Mouse (Mus musculus) MEL-GATA-1-ER (cell line): ENCODE results near the gene Tgfbr3l.

Experiments
- DNase-seq: peaks from one replicate; pipeline ENCODE4 v3.0.0-alpha.2; 2012; ENCODE audit warnings: low read depth; ENCODE audit errors: extremely low read depth

Tgfbr3l gene

DNA sequence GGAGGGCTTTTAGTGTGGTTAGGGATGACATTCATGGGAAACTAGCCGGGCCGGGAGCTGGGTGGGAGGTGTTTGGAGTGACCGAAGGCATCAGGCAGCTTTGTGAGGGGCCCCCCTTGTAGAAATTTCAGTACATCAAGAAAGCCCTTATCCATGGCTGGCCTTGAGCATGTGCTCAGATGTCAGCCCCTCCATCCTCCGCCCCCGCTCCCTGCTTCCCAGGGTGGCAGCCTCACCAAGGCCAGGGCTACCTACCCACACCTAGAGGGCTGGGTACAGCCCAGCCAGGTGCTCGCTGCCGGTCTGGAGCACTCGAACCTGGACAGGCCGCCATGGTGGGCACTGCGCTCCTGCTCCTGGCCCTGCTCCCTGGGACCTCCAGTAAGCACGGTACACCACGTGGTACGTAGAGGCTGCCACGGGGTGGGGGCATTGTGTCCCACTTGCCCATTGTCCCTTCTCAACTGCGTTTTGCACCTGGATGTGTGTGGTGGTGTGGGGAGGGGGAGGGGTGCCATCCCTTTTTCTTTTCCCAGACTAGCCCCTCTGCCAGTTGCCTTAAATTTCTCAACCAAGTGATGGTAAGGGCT is at the start of gene Tgfbr3l:
Gene Tgfbr3l (plus strand): TSS at position 264 of the 590 bp plus-strand sequence.
- no peak for DNase-seq

DNA sequence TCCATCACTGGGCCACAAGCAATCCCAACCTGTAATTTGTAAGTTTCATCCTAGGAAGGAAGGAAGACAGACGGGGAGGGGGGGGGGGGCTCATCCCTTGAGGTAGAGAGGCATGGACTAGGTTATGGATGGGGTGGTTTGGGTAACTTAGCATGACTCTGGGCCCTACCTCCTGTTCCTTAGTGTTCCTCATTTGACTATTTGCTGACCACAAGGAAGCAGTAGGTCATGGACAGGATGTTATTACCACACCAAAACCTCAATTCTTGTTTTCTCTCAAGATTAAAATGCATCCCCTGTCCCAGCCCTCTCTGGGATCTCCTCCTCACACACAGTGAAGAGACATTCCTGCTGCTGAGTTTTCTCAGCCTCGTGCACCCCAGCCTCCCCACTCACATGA is 46.7 kb upstream of the Tgfbr3l start:
- no peak for DNase-seq

DNA sequence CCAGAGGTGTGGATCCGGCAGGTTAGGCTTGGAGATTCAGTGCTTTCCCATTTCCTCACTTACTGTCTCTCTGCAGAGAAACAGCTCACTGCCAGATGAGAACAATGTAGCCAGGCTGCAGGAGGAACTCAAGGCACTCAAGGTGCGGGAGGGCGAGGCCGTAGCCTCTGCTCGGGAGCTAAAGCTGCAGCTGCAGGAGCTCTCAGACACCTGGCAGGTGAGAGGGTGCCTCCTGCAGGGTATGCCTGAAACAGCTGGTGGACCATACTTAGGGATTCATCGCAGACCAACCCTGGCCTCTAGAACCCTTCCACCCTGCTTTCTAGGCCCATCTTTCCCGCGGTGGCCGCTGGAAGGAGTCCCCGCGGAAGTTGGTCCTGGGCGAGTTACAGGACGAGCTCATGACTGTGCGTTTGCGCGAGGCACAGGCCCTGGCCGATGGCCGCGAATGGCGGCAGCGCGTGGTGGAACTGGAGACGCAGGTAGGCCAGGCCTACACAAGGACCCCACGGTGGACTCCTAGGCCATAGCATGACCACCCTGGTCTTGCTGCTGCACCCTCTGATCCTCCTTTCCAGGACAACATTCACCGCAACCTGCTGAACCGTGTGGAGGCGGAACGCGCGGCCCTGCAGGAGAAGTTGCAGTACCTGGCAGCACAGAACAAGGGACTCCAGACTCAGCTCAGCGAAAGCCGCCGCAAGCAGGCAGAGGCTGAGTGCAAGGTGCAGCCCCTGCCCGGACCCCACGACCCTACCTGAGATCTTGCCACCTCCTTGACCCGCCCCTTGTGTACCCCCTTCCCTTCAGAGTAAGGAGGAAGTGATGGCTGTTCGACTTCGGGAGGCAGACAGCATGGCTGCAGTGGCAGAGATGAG is 42.5 kb upstream of the Tgfbr3l start:
- DNase-seq: no peak

DNA sequence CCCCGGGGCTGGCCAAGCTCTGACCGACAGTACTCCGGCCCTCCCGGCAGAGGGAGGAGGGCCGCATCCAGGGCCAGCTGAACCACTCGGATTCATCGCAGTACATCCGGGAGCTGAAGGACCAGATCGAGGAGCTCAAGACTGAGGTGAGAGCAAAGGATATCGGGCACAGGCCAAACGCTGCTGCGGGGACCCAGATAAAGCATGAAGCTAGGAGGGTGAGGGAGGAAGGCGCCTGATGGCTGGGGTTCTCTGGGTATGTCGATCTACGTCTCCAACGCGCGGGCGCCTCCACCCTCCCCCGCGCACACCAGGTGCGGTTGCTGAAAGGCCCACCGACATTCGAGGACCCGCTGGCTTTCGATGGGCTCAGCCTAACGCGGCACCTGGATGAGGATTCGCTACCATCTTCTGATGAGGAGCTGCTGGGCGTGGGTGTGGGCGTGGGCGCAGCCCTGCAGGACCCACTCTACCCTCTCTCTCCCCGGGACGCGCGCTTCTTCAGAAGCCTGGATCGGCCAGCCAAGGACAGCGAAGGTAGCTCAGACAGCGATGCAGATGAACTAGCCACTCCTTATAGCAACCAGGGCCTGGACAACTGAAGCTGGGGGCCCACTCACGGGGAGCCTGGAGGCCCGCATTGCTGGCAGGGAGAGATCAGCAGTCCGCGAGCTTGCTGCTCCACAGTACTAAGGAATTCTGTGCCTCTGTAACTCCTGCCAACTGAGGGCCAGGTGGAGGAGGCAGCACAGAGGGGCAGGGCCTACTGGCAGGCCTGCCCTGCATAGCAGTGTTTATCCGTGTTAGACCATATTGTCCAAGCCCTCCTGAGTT is 41.6 kb upstream of the Tgfbr3l start:
- no peak for DNase-seq

DNA sequence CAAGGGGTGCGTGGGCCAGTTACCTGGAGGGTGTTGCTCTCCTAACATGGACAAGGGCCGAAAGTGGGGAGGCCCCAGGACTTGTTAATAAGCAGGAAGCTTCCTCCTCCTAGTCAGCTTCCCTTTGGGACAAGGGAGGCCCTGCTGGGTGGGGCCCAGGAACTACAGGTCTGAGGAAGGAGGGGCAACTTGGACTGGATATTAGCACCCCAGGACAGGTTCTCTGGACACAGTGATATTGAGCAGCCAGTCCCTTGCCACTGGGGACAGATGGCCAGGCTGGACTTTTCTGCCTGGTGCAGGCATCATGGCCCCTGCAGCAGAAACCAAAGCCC is 41.0 kb upstream of the Tgfbr3l start:
- no peak for DNase-seq

DNA sequence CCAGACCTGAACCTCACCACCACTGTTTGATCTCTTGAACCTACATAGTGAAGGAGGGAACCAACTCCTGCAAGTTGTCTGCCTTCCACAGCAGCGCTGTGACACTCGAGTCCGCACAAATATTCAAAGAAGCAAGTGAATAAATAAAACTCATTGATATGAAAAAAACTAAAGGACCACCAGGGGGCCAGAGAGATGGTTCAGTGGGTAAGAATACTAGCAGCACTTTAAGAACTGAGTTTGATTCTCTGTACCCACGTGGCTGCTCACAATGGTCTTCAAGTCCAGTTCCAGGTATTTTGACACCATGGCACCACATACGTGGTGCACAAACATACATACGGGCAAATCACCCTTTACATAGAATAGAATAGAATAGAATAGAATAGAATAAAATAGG is 36.9 kb upstream of the Tgfbr3l start:
- no peak for DNase-seq

DNA sequence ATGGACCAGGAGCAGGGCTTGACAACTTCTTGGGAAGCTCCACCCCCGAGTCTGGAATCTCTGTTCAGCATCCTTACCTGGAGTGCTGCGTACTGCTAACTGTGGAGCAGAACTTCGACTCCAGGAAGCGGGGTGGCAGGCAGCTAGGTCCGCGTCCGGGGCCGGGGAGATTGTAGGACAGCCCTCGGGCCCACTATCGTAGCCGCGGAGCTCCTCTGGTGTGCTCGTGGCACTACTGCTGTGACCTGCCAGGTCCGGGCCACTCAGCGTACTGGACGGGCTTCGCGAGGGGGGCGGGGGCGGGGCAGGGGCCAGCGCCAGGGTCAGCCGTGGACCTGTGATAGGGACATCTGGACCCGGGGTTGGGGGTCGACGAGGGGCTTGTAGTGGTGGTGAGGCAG is 35.2 kb upstream of the Tgfbr3l start:
- DNase-seq: no peak

DNA sequence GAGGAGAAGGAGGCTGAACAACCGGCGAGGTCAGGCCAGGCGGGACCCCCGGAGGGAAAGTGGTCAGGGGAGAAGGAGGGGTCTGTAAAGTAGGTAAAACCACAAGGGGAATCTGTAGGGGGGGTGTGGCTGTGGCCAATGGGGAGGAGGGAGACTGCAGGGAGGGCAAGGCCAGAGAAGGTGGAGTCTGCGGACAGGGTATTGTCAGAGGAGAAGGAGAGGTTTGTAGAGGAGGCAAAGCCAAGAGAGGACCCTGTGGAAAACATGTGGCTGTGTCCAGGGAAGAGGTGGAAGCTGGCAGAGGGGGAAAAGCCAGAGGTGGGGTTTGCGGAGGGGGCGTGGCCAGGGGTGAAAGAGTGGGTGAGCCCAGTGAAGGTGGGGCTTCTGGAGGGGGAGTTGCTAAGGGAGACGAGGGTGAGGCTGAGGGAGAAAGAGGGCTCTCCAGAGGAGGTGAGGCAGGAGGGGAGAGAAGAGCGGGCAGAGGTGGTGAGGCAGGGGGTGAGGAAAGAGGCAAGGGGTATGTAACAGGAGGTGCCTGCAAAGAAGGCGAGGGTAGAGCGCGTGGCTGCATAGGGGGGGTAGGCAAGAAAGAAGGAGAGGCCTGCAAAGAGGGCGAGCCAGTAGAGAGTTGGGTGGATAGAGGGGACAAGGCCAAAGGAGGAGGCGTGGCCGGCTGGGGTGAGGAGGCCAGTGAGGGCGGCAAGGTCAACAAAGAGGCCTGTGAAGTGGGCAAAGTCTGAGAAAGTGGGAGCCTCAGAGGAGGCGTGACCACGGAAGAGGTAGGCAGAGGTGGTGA is 34.6 kb upstream of the Tgfbr3l start:
- peak; percentile 59 for DNase-seq

DNA sequence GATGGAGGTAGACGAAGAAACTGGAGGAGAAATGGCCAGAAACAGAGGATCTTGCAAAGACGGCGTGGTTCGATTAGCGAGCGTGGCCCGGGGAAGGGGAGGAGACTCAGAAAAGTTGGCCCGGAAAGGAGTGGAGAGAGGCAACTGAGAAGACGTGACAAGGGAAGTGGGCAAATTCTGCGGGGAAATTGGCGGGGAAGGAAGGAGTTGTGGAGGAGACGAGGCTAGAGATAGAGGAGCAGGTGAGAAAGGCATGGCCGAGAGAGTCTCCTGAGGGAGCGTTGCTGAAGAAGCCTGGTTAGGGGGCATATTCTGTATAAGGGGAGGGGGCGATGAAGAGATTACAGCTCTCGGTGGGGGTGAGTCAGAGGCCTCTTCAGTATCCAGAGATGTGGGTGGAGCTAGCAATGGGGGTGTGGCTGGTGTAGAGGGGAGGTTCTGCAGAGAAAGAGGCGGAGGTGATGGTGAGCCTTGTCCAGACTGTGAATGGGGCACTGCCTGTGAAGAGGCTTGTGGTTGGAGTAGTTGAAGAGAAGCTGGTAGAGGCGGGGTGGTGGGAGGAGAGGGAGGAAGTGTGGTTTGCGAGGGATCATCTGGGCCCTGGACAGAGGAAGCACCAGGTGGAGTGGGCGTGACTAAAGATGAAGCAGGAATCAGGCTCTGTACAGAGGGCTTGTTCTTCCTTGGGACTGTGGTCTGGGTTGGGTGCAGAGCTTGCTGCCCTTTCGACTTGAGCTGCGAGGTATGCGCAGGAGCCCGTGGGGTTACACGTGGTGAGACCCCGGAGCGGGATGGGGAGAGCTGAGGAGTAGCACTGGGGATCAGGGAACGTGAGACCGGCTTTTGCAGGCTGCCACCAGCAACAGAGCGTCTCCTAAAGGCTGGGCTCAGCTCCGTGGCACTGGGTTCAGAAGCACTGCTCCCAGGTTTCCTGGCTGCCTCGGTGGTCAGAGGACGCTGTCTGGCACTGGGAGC is 33.7 kb upstream of the Tgfbr3l start:
- peak; percentile 89 for DNase-seq

DNA sequence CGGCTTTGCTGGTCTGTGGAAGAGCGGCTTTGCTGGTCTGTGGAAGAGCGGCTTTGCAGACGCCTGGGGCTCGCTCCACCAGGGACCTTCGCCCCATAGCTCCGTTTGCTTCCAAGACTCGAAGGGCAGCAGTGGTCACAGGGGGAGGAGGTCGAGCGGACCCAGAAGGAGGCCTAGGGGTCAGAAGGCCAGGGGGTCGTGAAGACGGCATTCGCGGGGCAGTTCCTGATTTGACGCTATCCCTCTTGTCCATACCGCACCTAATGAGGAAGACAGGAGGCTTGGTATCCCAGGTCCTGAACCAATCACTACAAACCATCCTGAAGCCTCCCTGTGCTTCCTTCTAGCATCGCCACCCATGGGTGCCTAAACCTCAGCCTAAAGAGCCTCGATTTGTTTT is 31.7 kb upstream of the Tgfbr3l start:
- DNase-seq: no peak

DNA sequence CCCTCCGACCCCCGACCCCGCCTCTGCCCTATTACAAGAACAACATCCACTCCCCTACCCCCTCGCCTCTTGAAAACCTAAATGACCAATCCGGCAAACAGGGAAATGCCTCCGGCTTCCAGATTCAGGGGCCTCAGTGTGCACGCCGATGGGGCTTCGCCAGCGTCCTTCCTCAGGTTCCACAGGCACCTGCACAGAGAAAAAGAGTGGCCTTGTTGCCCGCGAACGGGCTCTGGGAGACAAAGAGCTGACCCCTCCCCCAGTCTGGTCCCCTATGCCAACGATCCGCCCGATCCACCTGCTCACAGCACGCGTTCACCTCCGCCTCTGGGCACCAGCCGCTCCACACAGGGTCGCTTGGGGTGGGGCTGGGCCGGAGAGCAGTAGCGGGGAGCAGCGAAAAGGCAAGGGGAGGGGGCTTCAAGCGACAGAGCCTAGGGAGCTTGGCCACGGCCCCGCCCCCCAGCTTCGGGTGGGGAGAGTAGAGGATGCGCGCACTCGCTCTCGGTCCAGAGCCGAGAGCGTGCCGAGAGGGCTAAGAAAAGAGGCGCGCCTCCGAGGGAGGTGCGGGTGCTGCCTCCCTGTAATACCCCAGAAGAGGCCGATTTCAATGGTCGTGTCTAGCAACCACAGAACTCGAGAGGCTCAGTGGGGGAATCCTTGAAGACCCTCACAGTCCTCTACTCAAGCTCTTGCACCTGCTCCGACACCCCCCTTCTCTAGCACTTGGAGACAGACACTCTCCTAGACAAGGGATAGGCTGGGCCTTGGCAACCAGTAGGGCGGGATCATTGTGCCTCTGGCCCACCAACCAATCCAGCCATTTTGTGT is 31.0 kb upstream of the Tgfbr3l start, which contains the start of gene Prr36:
Gene Prr36 (minus strand): TSS at position 669 of the 831 bp plus-strand sequence.
- no peak for DNase-seq

DNA sequence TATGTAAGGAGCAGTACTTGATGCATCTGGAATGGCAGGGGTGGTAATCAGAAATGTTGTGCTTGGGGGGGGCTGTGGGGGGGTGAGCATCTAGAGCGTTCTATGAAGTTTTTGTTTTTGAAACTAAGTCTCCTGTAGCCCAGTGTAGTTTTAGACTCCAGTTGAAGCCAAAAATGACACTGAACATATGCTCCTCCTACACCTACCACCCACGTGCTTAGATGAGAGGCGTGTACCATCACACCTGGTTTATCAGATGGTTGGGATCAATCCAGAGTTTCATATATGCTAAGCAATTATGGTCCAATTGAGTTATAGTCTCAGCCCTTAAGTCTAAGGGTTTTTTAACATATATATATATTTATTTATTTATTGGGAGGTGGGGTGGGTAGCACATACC is 28.4 kb upstream of the Tgfbr3l start:
- no peak for DNase-seq

DNA sequence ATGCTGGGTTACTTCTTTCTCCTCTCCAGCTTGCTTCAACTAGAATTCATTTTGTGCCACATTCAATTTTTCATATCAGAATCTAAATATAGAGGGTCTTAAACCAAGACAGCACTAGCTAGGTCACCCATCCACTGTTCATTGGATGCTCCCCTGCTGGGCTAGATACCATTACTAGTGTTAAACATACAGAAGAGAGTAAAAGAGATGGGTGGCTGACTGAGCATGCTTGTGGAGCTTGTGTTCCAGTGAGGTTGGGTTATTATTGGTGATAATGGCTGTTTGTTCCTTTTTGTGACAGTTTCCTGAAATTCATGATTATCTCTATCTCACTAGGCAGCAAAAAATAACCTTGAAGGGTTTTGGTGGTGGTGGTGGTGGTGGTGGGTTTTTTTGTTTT is 26.0 kb upstream of the Tgfbr3l start:
- DNase-seq: no peak

DNA sequence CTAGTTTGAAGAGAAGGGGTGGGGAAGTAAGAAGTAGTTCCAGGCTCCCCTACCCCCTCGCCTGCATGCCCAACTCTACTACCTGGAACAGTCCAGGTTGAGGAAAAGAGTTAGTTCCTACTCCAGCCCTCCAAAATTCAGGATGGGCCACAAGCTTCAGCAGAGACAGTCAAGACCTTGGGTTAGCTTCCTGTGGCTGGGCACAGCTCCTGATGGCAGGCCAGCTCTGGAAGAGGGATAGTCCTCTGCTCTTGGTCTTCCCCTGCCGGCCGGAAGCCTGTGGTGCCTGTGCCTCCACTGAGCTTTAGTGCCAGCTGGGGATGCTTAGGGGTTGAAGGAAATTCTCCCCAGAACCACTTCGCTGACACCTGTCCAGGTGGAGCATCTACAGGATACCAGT is 21.7 kb upstream of the Tgfbr3l start:
- no peak for DNase-seq

DNA sequence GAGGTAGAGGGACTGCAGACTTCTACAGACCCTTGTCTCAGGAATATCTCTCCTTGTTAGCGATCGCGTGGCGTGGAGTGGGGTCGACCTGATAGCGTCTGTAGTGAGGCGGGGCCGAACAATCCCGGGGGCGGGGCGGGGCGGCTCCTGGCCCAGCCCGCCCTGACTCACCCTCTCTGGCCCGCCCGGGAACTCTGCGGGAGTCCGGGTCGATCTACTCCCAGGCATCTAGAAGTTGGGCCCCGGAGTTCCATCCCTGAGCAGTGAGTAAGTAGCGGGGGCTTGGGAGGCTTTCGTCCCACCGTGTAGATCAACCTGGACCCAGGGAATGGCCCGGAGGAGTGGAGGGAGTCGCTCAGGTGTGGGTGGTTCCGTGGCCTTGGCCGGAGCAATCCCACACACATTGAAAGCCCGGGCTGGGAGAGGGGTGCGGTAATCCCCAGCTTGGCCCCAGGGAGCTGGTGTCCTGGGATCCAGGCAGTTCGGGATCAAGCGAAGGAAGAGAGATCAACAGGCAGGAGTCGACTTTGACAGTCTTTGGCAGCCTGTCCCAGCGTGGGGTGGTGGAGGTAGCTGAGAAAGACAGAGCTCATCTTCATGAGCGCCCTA is 21.2 kb upstream of the Tgfbr3l start, which contains the start of gene Lrrc8e:
Gene Lrrc8e (plus strand): TSS at position 89 of the 609 bp plus-strand sequence.
- DNase-seq: no peak

DNA sequence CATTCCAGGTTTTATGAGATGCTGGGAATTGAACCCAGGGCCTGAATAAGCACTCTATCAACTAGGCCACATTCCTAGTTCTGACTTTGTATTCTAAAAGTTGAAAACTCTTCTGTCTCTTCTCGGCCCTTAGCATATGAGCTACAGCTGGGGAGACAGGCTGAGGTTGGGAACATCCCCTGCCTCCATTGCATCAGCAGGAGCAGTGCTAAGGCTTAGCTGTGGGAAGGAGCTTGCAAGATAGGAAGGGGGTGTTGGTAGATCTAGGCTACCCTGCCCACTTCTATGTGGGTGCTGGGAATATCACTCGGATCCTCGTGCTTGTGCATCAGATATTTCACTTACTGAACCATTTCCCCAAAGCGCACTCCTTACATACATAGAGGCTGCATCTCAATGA is 20.1 kb upstream of the Tgfbr3l start:
- DNase-seq: no peak

DNA sequence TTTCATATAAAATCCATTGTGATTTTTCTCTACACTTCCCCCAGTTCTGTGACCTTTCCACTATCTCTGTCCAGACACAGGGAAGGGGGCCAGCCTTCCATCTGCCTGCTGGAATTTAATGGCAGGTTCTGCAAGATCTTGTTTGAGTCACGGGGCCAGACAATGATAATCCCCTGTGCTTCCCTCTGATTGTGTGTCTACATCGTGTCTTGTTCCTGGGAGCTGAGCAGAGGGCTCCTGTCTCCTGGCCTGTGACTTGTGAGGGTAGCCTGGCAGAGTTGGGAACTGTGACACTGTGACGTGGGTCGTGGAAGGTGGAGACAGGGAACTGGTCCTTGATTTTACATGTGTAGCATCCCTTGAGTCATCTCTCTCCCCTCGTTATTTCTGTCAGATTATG is 18.2 kb upstream of the Tgfbr3l start:
- DNase-seq: no peak

DNA sequence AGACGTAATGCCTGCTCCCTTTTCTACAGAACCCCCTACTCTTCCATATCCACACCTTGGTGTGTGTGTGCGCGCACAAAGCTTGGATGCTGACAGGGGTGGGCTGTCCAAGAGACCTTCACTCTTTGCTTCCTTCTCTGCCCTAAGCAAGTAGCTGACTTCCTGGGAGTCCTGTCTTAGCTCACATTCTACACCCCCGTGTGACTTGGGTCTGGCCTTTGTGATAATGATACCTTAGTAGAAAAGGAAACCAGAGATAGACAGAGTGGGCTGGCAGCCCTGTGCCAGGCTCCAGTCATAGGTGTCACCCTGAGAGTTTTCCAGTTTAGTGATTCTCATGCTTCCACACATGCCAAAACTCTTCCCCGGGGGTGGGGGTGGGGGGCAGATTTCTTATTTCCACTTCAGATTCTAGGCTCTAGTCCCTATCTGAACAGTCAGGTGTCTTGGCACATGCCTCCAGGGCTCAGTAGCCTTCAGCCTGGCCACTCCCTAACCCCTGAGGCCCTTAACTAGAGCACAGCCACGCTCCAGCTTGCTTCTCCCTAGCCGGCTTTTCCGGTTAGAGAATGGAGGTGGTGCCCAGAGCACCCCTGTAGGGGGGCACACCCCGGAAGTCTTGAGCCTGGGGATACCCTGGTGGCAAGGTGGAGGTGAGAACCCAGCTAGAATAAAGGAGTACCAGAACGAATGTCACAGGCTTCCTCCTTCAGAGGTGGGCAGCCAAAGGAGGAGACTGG is 17.2 kb upstream of the Tgfbr3l start:
- DNase-seq: no peak
